Mouse (Mus musculus) E14TG2a.4 (cell line): Measurements from ENCODE around the gene Olfr994.

Source experiments
- H3K27me3 ChIP-seq: 2 replicates; pipeline ENCODE4 v1.6.1; 2014; ENCODE audit warnings: low read length, control low read depth; ENCODE audit not compliant: insufficient read depth
- H3K36me3 ChIP-seq: 2 replicates; pipeline ENCODE4 v1.6.1; 2014; ENCODE audit warnings: low read length, control low read depth; ENCODE audit not compliant: insufficient read depth
- H3K4me1 ChIP-seq: replicated peaks from 2 replicates; pipeline ENCODE4 v1.6.1; 2014; ENCODE audit warnings: low read depth, low read length, control low read depth
- H3K4me3 ChIP-seq: replicated peaks from 2 replicates; pipeline ENCODE4 v1.5.1; 2014; ENCODE audit warnings: mild to moderate bottlenecking, low read length
- H3K9me3 ChIP-seq: 2 replicates; pipeline ENCODE4 v1.6.1; 2014; ENCODE audit warnings: low read length, control low read depth
- CTCF ChIP-seq: conservative IDR thresholded peaks from 2 replicates; pipeline ENCODE4 v1.5.1; 2014; ENCODE audit warnings: low read length
- NANOG ChIP-seq: IDR thresholded peaks from 2 replicates; pipeline ENCODE4 v1.6.1; 2014; ENCODE audit warnings: borderline replicate concordance, low read length, mixed read lengths
- POU5F1 ChIP-seq: IDR thresholded peaks from 2 replicates; pipeline ENCODE4 v1.6.1; 2014; ENCODE audit warnings: low read length, borderline replicate concordance

Gene Olfr994

DNA sequence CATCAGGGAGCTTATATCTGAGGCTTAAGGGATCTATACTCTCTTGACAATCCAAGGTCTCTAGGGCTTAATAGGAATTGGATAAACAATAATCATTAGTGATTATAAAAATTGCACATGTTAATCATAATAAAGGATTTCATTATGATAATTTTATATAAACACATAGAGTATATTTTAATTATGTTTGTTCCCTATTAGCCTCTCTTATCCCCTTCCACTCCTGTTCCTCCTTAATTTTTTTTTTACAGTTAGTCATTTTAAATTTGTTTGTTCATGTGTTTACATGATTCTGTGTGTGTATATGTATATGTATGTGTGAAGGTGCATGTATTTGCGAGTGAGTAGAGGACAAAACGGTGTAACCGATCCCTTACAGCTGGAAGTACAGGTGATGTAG is at the start of gene Olfr994:
Olfr994 (minus strand) TSS at position 101 of the 400 bp plus-strand sequence.
- Histone ChIP-seq H3K4me1 (no peaks in the 10 kb centered on the region), H3K4me3 (no peak within 1 kb of the TSS), H3K36me3 (no peaks in the 10 kb centered on the region), H3K27me3 (no peaks in the 10 kb centered on the region), H3K9me3 (no peaks in the 10 kb centered on the region)
- no peak for TF ChIP-seq NANOG

DNA sequence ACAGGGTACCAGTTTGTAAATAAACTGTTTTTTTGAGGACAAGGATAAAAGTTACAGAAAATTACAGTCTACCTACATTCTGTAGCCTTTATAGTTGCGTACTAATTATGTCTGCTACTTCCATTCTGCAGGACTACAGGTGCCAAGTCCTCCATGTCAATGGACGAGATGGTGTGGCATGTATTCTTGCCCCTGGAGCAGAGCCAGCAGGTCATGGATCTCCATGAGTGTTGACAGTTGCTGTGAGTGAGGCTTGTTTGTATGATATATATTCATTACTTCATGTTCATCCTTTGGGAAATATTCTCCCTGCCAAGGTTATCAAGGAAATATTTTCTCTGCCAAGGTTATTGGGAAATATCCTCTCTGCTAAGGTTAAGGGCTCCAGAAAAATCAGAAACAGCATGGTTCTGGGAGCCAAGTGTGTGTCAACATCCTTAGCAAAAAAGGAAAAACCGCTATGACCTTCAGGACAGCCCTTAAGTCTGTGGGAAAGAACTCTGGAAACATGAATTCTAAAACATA is 30.6 kb upstream of the Olfr994 start:
- H3K4me1 ChIP-seq = no peaks in the 10 kb centered on the region
- no peaks in the 10 kb centered on the region for H3K27me3 ChIP-seq
- peaks cover 27% of the 10 kb centered on the region for H3K9me3 ChIP-seq
- H3K36me3 ChIP-seq = no peaks in the 10 kb centered on the region
- H3K4me3 ChIP-seq = no peak overlapping the region
- no peak for TF ChIP-seq NANOG
- TF ChIP-seq CTCF = no peak
- no peak for TF ChIP-seq POU5F1

DNA sequence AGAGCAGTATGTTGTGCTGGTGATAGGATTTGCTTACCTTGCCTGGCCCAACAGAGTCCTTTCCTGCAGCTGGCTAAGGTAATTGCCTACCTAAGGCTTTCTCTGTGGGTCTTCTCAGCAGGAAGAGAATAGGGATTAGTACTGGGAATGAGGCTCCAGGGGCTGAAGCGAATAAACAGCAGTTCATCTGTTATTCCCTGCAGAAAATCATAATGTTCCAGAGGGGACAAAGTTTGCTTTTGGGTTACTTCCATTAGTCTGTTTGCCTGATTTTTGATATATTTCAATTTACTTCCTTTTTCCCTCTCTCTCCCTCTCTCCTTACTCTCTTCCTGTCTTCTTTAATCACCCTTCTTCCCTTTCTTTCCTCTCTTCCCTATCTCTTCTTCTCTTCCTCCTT is 7.3 kb upstream of the Olfr994 start, which contains the start of gene Olfr995:
Olfr995 (minus strand) TSS at position 101 of the 400 bp plus-strand sequence.
- H3K4me1 ChIP-seq = no peaks in the 10 kb centered on the region
- no peaks in the 10 kb centered on the region for H3K36me3 ChIP-seq
- no peaks in the 10 kb centered on the region for H3K27me3 ChIP-seq
- H3K9me3 ChIP-seq = no peaks in the 10 kb centered on the region
- no peak within 1 kb of the TSS for H3K4me3 ChIP-seq
- TF ChIP-seq CTCF = no peak

DNA sequence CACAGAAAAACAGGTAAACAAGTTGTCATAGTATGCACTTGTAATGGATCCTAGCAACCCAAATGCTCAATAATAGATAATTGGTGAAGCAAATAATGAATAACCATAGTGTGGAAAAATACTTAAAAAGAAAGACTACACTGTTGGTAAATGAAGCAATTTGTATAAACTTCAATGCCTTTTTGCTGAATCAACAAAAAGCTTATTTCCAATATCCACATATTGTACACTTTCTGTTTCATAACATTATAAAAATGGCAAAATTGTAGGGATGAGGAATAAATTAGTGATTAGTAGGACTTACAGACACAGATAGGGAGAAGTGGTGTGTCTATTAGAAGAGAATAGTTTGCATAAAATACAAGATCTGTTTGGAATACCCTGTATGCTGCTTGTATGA is 6.3 kb upstream of the Olfr994 start:
- no peak for TF ChIP-seq POU5F1
- TF ChIP-seq CTCF = no peak
- no peak for TF ChIP-seq NANOG
- H3K9me3 ChIP-seq = no peaks in the 10 kb centered on the region
- no peak overlapping the region for H3K4me3 ChIP-seq
- no peaks in the 10 kb centered on the region for H3K27me3 ChIP-seq
- H3K4me1 ChIP-seq = no peaks in the 10 kb centered on the region
- no peaks in the 10 kb centered on the region for H3K36me3 ChIP-seq

DNA sequence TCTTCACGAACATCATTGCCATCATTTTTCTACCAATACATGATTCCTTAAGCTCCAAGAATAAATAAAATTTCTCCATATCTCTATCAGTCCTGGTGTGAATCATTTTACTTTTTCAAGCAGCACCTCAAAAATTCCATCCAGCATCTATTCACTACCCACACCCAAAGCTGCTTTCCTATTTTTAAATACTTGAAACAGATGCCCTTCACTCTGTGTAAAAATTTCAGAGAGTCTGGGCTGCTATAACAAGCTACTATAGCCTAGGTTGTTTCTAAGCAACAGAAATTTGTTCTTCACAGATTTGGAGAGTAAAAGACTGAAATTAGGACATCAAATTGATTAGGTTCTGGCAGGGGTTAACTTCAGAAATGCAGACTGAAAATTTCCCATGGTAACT is 10.4 kb downstream of the Olfr994 start:
- no peaks in the 10 kb centered on the region for H3K36me3 ChIP-seq
- no peaks in the 10 kb centered on the region for H3K4me1 ChIP-seq
- TF ChIP-seq NANOG (no peak), POU5F1 (no peak), CTCF (no peak)
- H3K27me3 ChIP-seq = no peaks in the 10 kb centered on the region
- H3K9me3 ChIP-seq = no peaks in the 10 kb centered on the region
- H3K4me3 ChIP-seq = no peak overlapping the region

DNA sequence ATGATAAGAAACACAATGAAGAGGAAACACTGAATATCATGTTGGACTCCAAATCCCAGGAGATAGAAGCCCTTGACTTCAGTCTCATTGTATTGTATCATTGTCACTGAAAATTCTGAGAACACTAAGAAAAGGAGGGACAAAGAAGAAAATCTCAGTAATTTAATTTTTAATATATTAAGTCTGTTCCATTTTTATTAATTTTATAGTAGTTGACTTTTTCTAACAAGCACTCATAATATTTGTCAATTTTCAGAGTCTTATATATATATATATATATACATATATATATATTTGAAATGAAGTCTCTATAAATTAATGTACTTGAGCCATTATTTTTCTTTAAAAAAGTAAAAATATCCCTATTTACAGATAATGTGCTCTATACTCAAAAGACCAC is 21.5 kb downstream of the Olfr994 start, which contains the start of gene Olfr993:
Olfr993 (minus strand) TSS at position 101 of the 400 bp plus-strand sequence.
- no peaks in the 10 kb centered on the region for H3K36me3 ChIP-seq

DNA sequence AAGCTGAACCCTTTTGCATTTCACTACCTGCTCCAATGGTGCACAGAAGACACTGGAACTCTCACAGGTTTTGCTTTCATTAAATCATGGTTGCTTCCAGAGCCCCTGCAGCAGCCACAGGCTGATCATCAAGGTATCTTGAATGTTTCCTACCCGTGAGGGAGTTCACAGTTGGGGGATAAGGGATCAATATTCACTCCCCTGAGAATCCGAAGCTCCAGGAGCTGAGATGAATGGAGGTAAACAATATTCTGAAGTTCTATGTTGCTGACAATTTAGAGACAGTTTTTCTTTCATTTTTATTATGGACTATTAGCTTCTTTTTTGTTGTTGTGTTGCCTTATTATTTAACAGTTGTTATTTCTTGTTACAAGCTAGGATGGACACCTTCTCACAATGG is 26.9 kb downstream of the Olfr994 start, which contains the start of gene Olfr992:
Olfr992 (minus strand) TSS at position 101 of the 400 bp plus-strand sequence.
- H3K4me1 ChIP-seq = no peaks in the 10 kb centered on the region
- H3K27me3 ChIP-seq = no peaks in the 10 kb centered on the region
- TF ChIP-seq CTCF = no peak
- no peak for TF ChIP-seq NANOG
- TF ChIP-seq POU5F1 = no peak
- H3K9me3 ChIP-seq = no peaks in the 10 kb centered on the region
- H3K36me3 ChIP-seq = no peaks in the 10 kb centered on the region
- no peak within 1 kb of the TSS for H3K4me3 ChIP-seq

More for the DNA sequence above, 21.5 kb downstream of the Olfr994 start, which contains the start of gene Olfr993:
- Histone ChIP-seq H3K4me1 (no peaks in the 10 kb centered on the region), H3K9me3 (no peaks in the 10 kb centered on the region), H3K27me3 (no peaks in the 10 kb centered on the region), H3K4me3 (no peak within 1 kb of the TSS)
- TF ChIP-seq NANOG (no peak), POU5F1 (no peak), CTCF (no peak)
